Mouse (Mus musculus): ENCODE measurements around the gene L3hypdh.

- no peak for TF ChIP-seq CTCF (IDR thresholded peaks at IDR 0.05; ENCODE audit: low read depth)
- no peak for TF ChIP-seq EP300 (IDR thresholded peaks at IDR 0.05; ENCODE audit: low read depth)
Observed at GRCm38 (mm10) chr12:72050821-72051220, 34.4 kb downstream of the L3hypdh start.
